Mouse (Mus musculus) mouse embryonic stem cell (cell line): ENCODE results near the gene Olfr358.

Experiments
- in situ Hi-C, 2 experiments: fragments of 300-500 bp; cut with MboI; formaldehyde crosslinking; loops; 1 replicate in 1 of 2; 3 replicates in 1 of 2; pipeline ENCODE4 v1.14.3; 2019 to 2020; ENCODE audit warnings: low sequenced_read_pairs in 2 of 2, low pct_unique_long_range_greater_than_20kb in 1 of 2, mixed read lengths in 1 of 2; ENCODE audit not compliant: unreplicated experiment in 1 of 2

Gene Olfr358

DNA sequence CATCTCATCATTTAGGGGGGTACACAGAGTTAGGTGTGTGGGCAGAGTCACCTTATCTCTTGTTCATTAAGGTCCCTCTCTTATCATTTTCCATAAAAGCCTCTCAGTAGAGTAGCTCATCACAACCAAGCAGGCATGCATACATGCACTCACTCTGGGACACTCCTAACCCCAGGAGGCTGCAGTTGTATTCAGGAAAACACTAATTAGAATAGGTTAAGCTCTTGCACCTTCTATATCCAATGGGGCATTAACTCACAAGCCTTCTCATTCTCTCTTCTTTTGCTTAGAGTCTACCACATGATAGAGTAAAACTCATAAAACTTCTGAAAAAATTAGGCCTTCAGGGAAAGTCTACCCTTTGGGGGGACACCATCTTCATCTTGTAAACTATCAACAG is at the start of gene Olfr358:
TSS of gene Olfr358 (minus strand) at position 101 of the 400 bp plus-strand sequence.
- in situ Hi-C loops, result no loop called here

DNA sequence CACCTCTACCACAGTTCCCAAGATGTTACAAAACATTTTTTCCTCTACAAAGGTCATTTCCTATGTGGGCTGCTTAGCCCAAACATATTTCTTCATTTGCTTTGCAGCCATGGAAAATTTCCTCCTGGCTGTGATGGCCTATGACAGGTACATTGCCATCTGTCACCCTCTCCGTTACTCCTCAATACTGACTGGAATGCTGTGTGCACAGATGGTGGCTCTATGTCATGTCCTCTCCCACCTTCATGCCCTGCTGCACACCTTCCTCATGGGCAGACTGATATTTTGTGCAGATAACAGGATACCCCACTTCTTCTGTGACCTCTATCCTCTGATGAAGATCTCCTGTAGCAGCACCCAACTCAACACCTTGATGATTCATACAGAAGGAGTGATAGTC is 12.1 kb downstream of the Olfr358 start:
- in situ Hi-C loops, result no loop called here

GRCm38 (mm10) chr2:36993527-36993926 is 15.6 kb downstream of the Olfr358 start, which contains the start of gene Olfr357:
Olfr357 (plus strand) TSS chr2:36993827.
- in situ Hi-C loops, result no loop called here
